Mouse (Mus musculus) small intestine, adult 2 months (tissue): ENCODE measurements at regions not wholly inside any gene's neighbourhood (a gene's known extent, or its start where the extent isn't known, plus 50 kb on each side); places are given as distances from the start of the nearest gene placed in this dataset.

Experiments used
- CTCF ChIP-seq: fragments of 200-500 bp; IDR thresholded peaks from 2 replicates; pipeline ENCODE4 v1.5.1; 2012; ENCODE audit warnings: low read depth, mild to moderate bottlenecking, control low read depth, inconsistent platforms, low read length, moderate library complexity, mixed read lengths; ENCODE audit not compliant: insufficient replicate concordance, insufficient read length; ENCODE audit errors: extremely low read depth
- POLR2A ChIP-seq: fragments of 200-500 bp; IDR thresholded peaks from 2 replicates; pipeline ENCODE4 v1.6.1; 2012; ENCODE audit warnings: low read depth, mild to moderate bottlenecking, control low read depth, inconsistent platforms, low read length, moderate library complexity

GRCm38 (mm10) chr8:91966891-91967370 lies 165.1 kb upstream of the Irx3 start:
- no peak for TF ChIP-seq POLR2A
- no peak for TF ChIP-seq CTCF
